Mouse (Mus musculus) limb, embryonic 14.5 days (tissue): ENCODE measurements around the gene 4931409K22Rik. TPM values are rescaled to one million over a fixed set of nuclear protein-coding genes. Genes with fewer than 3 reads are reported as not detected.

ENCODE experiments used
- ATAC-seq: fragments of 200-750 bp; cut with Nextera tagmentation; 2 replicates; pipeline ENCODE4 v1.8.0; 2017; ENCODE audit warnings: low read depth, moderate number of reproducible peaks, moderate TSS enrichment; ENCODE audit not compliant: low FRiP score
- DNase-seq: peaks from one replicate; pipeline ENCODE4 v3.0.0-alpha.2; 2015; ENCODE audit warnings: low spot score
- H3K27ac ChIP-seq: fragments of 300-500 bp; sonication (generic); replicated peaks from 2 replicates; pipeline ENCODE4 v1.5.1; 2014; ENCODE audit warnings: low read depth, mild to moderate bottlenecking, low read length, moderate library complexity, mixed read lengths
- H3K27me3 ChIP-seq: fragments of 300-500 bp; sonication (generic); 2 replicates; pipeline ENCODE4 v1.6.1; 2014; ENCODE audit warnings: low read length, mixed read lengths; ENCODE audit not compliant: control insufficient read depth, insufficient read depth
- H3K36me3 ChIP-seq: fragments of 300-500 bp; sonication (generic); 2 replicates; pipeline ENCODE4 v1.6.1; 2014; ENCODE audit warnings: mild to moderate bottlenecking, low read length, moderate library complexity, mixed read lengths; ENCODE audit not compliant: control insufficient read depth, insufficient read depth
- H3K4me1 ChIP-seq: fragments of 300-500 bp; sonication (generic); 2 replicates; pipeline ENCODE4 v1.6.1; 2014; ENCODE audit warnings: antibody characterized with exemption, low read length, mixed read lengths; ENCODE audit not compliant: control insufficient read depth, insufficient read depth
- H3K4me2 ChIP-seq: fragments of 300-500 bp; sonication (generic); replicated peaks from 2 replicates; pipeline ENCODE4 v1.6.1; 2014; ENCODE audit warnings: low read depth, mild to moderate bottlenecking, low read length, moderate library complexity; ENCODE audit not compliant: severe bottlenecking
- H3K4me3 ChIP-seq: fragments of 300-500 bp; sonication (generic); replicated peaks from 2 replicates; pipeline ENCODE4 v1.5.1; 2014; ENCODE audit warnings: low read length
- H3K9ac ChIP-seq: fragments of 300-500 bp; sonication (generic); 2 replicates; pipeline ENCODE4 v1.6.1; 2014; ENCODE audit warnings: mild to moderate bottlenecking, low read depth, low read length, moderate library complexity; ENCODE audit not compliant: severe bottlenecking
- H3K9me3 ChIP-seq: fragments of 300-500 bp; sonication (generic); 2 replicates; pipeline ENCODE4 v1.6.1; 2016; ENCODE audit warnings: low read length; ENCODE audit not compliant: control insufficient read depth
- POLR2A ChIP-seq: fragments of 200-500 bp; IDR thresholded peaks from 2 replicates; pipeline ENCODE4 v1.8.0; 2012; ENCODE audit warnings: inconsistent platforms, mild to moderate bottlenecking, moderate library complexity, borderline replicate concordance; ENCODE audit not compliant: insufficient read depth, insufficient read length; ENCODE audit errors: extremely low read depth
- WGBS: fragments of 180-500 bp; shearing (Covaris S2); extraction: QIAGEN DNeasy Blood & Tissue Kit; methylation state at CpG from one replicate; pipeline ENCODE4 v1.1.7; 2014; 5-methylcytosine and 5-hydroxymethylcytosine counted together
- polyA plus RNA-seq, 2 experiments: library from polyadenylated mRNA; depleted of rRNA in 1 of 2; stranded (reverse) in 1 of 2; unstranded in 1 of 2; fragments of >200 nt; fragmentation: Nextera tagmentation in 1 of 2; extraction: Ambion mirVana in 1 of 2; gene quantifications; 2 replicates each; pipeline versions ENCODE4 v1.2.1 to v1.2.3; 2012 to 2014

The 4931409K22Rik gene
- polyA plus RNA-seq, 2 experiments, result 0.12 to 0.35 TPM

DNA sequence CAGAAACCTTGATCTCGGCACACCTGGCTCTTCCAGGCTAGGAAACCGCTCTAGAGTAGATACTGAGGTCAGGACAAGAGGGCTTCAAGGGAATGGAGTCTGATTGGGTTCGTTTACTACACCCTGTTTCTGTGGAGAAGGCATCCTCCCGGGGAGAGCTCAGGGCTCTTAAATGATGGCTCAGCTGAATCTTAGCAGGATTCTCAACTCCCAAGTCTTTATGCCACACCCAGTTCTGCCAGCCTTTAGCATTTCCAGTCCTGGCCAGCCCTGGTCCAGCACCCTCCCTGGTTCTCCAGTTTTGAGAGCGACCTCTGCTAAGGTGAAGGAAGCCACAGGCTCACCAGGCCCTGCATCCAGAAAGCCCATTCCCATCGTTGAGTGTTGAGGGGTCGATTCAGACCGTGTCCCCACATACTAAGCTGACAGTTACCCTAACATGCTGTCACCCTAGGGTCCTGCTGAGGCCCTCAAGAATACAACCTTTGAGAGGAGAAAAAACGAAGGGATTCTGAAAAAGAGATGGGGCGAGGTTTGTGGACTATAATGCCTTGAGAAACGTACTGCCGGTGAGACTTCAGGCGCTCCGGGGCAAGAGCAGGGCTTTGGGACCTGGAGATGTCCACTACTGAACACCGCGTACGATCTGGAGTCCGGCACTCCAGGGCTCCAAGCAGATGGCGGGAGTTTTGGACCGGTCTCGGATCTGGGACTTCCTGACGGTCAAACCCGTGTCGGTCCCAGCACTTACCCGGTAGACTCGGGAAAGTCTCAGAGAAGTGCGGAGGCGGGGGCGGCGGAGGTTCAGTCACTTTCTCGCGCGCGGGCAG lies 31.0 kb downstream of the 4931409K22Rik start:
- 6% methylated on average over 34 of the region's 34 CpGs for WGBS
- Histone ChIP-seq H3K27me3 (peaks cover 86% of the 10 kb centered on the region), H3K36me3 (no peaks in the 10 kb centered on the region), H3K9ac (0 out of 2 replicates have a peak overlapping the region, but pooled peaks have one; percentile 28), H3K4me2 (peak overlapping the region; percentile 74), H3K4me1 (peaks cover 5% of the 10 kb centered on the region; the same call in 1 of the 2 replicates), H3K9me3 (no peaks in the 10 kb centered on the region), H3K27ac (no peak overlapping the region), H3K4me3 (peak overlapping the region; percentile 39)
- DNase-seq, result no peak
- ATAC-seq, result no peak
- TF ChIP-seq POLR2A, result no peak

- ATAC-seq (no peak), DNase-seq (no peak)
- Histone ChIP-seq H3K9me3 (no peaks in the 10 kb centered on the region), H3K36me3 (no peaks in the 10 kb centered on the region), H3K4me1 (peaks cover 5% of the 10 kb centered on the region; the same call in 1 of the 2 replicates), H3K9ac (no peak overlapping the region), H3K27ac (no peak overlapping the region), H3K27me3 (peaks cover 86% of the 10 kb centered on the region), H3K4me2 (no peak overlapping the region), H3K4me3 (no peak overlapping the region)
- WGBS, result 20% methylated on average over 4 of the region's 4 CpGs
- no peak for TF ChIP-seq POLR2A
Observed at GRCm38 (mm10) chr5:24524522-24524921, 32.1 kb downstream of the 4931409K22Rik start.

- H3K9me3 ChIP-seq, result no peaks in the 10 kb centered on the region
- no peak overlapping the region for H3K9ac ChIP-seq
- H3K4me3 ChIP-seq, result no peak overlapping the region
- H3K27ac ChIP-seq, result no peak overlapping the region
- peaks cover 79% of the 10 kb centered on the region for H3K27me3 ChIP-seq
- H3K4me2 ChIP-seq, result no peak overlapping the region
- no peak for TF ChIP-seq POLR2A
- H3K36me3 ChIP-seq, result no peaks in the 10 kb centered on the region
- no peak for ATAC-seq
- peaks cover 5% of the 10 kb centered on the region; the same call in 1 of the 2 replicates for H3K4me1 ChIP-seq
- WGBS, result 52% methylated on average over 8 of the region's 8 CpGs
- DNase-seq, result no peak
Observed at GRCm38 (mm10) chr5:24523806-24524205, 32.8 kb downstream of the 4931409K22Rik start.

- Histone ChIP-seq H3K27me3 (peaks cover 57% of the 10 kb centered on the region), H3K4me2 (no peak overlapping the region), H3K36me3 (no peaks in the 10 kb centered on the region), H3K4me3 (no peak overlapping the region), H3K4me1 (peaks cover 4% of the 10 kb centered on the region; the same call in 1 of the 2 replicates), H3K9ac (no peak overlapping the region), H3K9me3 (no peaks in the 10 kb centered on the region), H3K27ac (no peak overlapping the region)
- WGBS, result 58% methylated on average over 8 of the region's 8 CpGs
- DNase-seq, result no peak
- no peak for ATAC-seq
- TF ChIP-seq POLR2A, result no peak
Observed at GRCm38 (mm10) chr5:24521366-24521765, 35.2 kb downstream of the 4931409K22Rik start.

GRCm38 (mm10) chr5:24512271-24512670 lies 44.3 kb downstream of the 4931409K22Rik start:
- H3K27ac ChIP-seq, result no peak overlapping the region
- H3K9ac ChIP-seq, result no peak overlapping the region
- H3K27me3 ChIP-seq, result no peaks in the 10 kb centered on the region
- no peak for TF ChIP-seq POLR2A
- no peak overlapping the region for H3K4me3 ChIP-seq
- no peak overlapping the region for H3K4me2 ChIP-seq
- no peaks in the 10 kb centered on the region for H3K4me1 ChIP-seq
- DNase-seq (no peak), ATAC-seq (no peak)
- H3K9me3 ChIP-seq, result no peaks in the 10 kb centered on the region
- H3K36me3 ChIP-seq, result no peaks in the 10 kb centered on the region
- 55% methylated on average over 8 of the region's 8 CpGs for WGBS
